Mouse (Mus musculus) NIH3T3 (cell line): ENCODE results near the gene Cxcl9.

Experiments used
- DNase-seq: peaks from one replicate; pipeline ENCODE4 v3.0.0-alpha.2; 2012; ENCODE audit warnings: low read depth

Gene Cxcl9

GRCm38 (mm10) chr5:92282571-92282970, 45.3 kb downstream of the Cxcl9 start:
- peak; percentile 82 for DNase-seq

GRCm38 (mm10) chr5:92278942-92279537, 48.8 kb downstream of the Cxcl9 start:
- DNase-seq = no peak

GRCm38 (mm10) chr5:92277437-92278394, 50.2 kb downstream of the Cxcl9 start, which contains the start of gene Naaa:
TSS of gene Naaa (minus strand) at chr5:92278170.
- DNase-seq = peak; percentile 78
